Mouse (Mus musculus): Measurements from ENCODE around the gene Slfn5. TPM values are rescaled to one million over a fixed set of nuclear protein-coding genes. Genes with fewer than 3 reads are reported as not detected.

Slfn5 gene
- 1.9 TPM in 2 replicates for polyA plus RNA-seq (2015; fragmentation: Nextera tagmentation; extraction: Ambion mirVana)

GRCm38 (mm10) chr11:82950736-82951481 is at the start of gene Slfn5:
Gene Slfn5 (plus strand): TSS chr11:82951349.
- 13% methylated on average over 10 of the region's 10 CpGs for WGBS
- ATAC-seq = no peak
- 0 out of 2 replicates have a peak, but pooled peaks cover 2% of the 10 kb centered on the region for H3K4me1 ChIP-seq (replicated peaks)
- H3K4me2 ChIP-seq (replicated peaks) = peak within 1 kb of the TSS; percentile 21
- 0 out of 2 replicates have a peak within 1 kb of the TSS, but pooled peaks have one; percentile 14 for H3K4me3 ChIP-seq (replicated peaks)
- 0 out of 2 replicates have a peak within 1 kb of the TSS, but pooled peaks have one; percentile 8 for H3K9ac ChIP-seq
- peaks cover 25% of the 10 kb centered on the region for H3K27me3 ChIP-seq (replicated peaks)
- H3K36me3 ChIP-seq = no peaks in the 10 kb centered on the region
- no peak within 1 kb of the TSS for H3K27ac ChIP-seq
- no peaks in the 10 kb centered on the region for H3K9me3 ChIP-seq

GRCm38 (mm10) chr11:82901606-82902310 is 49.4 kb upstream of the Slfn5 start:
- no peaks in the 10 kb centered on the region for H3K27me3 ChIP-seq (replicated peaks)
- H3K27ac ChIP-seq = no peak overlapping the region
- WGBS = 93% methylated on average over 20 of the region's 20 CpGs
- no peak overlapping the region for H3K9ac ChIP-seq
- ATAC-seq = no peak
- peaks cover 37% of the 10 kb centered on the region for H3K36me3 ChIP-seq
- H3K4me1 ChIP-seq (replicated peaks) = 0 out of 2 replicates have a peak, but pooled peaks cover 2% of the 10 kb centered on the region
- H3K4me2 ChIP-seq (replicated peaks) = no peak overlapping the region
- no peak overlapping the region for H3K4me3 ChIP-seq (replicated peaks)
- no peaks in the 10 kb centered on the region for H3K9me3 ChIP-seq

GRCm38 (mm10) chr11:82904952-82905351 is 46.2 kb upstream of the Slfn5 start:
- H3K4me3 ChIP-seq (replicated peaks) = no peak overlapping the region
- 56% methylated on average over 8 of the region's 8 CpGs for WGBS
- no peak overlapping the region for H3K27ac ChIP-seq
- H3K9ac ChIP-seq = no peak overlapping the region
- peaks cover 6% of the 10 kb centered on the region for H3K4me1 ChIP-seq (replicated peaks)
- ATAC-seq = no peak
- H3K36me3 ChIP-seq = peaks cover 36% of the 10 kb centered on the region
- H3K9me3 ChIP-seq = no peaks in the 10 kb centered on the region
- no peaks in the 10 kb centered on the region for H3K27me3 ChIP-seq (replicated peaks)
- H3K4me2 ChIP-seq (replicated peaks) = no peak overlapping the region

- Histone ChIP-seq H3K4me3 (replicated peaks) (no peak overlapping the region), H3K27ac (no peak overlapping the region), H3K27me3 (replicated peaks) (no peaks in the 10 kb centered on the region), H3K36me3 (peaks cover 34% of the 10 kb centered on the region), H3K9ac (no peak overlapping the region), H3K9me3 (no peaks in the 10 kb centered on the region), H3K4me2 (replicated peaks) (no peak overlapping the region), H3K4me1 (replicated peaks) (peaks cover 6% of the 10 kb centered on the region)
- no peak for ATAC-seq
- 86% methylated on average over 5 of the region's 5 CpGs for WGBS
Measured at GRCm38 (mm10) chr11:82905816-82906215, 45.3 kb upstream of the Slfn5 start.

GRCm38 (mm10) chr11:82907651-82908607 is 43.2 kb upstream of the Slfn5 start, which contains the start of gene Nle1:
Gene Nle1 (minus strand): TSS chr11:82908411.
- Histone ChIP-seq H3K36me3 (peaks cover 25% of the 10 kb centered on the region), H3K27ac (no peak within 1 kb of the TSS), H3K4me2 (replicated peaks) (peak within 1 kb of the TSS; percentile 81), H3K4me1 (replicated peaks) (peaks cover 6% of the 10 kb centered on the region), H3K9me3 (no peaks in the 10 kb centered on the region), H3K4me3 (replicated peaks) (peak within 1 kb of the TSS; percentile 84), H3K27me3 (replicated peaks) (no peaks in the 10 kb centered on the region), H3K9ac (peak within 1 kb of the TSS; percentile 75)
- ATAC-seq = peak; percentile 88
- 1% methylated on average over 72 of the region's 73 CpGs for WGBS

- peaks cover 18% of the 10 kb centered on the region for H3K36me3 ChIP-seq
- WGBS = 47% methylated on average over 10 of the region's 10 CpGs
- H3K9ac ChIP-seq = peak overlapping the region; percentile 75; the same call in 1 of the 2 replicates
- H3K27ac ChIP-seq = no peak overlapping the region
- H3K27me3 ChIP-seq (replicated peaks) = no peaks in the 10 kb centered on the region; the same call in 1 of the 2 replicates
- peaks cover 6% of the 10 kb centered on the region for H3K4me1 ChIP-seq (replicated peaks)
- peak; percentile 12; the same call in 1 of the 2 replicates for ATAC-seq
- no peaks in the 10 kb centered on the region for H3K9me3 ChIP-seq
- peak overlapping the region; percentile 81 for H3K4me2 ChIP-seq (replicated peaks)
- peak overlapping the region; percentile 84 for H3K4me3 ChIP-seq (replicated peaks)
Measured at GRCm38 (mm10) chr11:82908608-82908989, 42.5 kb upstream of the Slfn5 start.

- Histone ChIP-seq H3K4me1 (replicated peaks) (peaks cover 9% of the 10 kb centered on the region), H3K27me3 (replicated peaks) (no peaks in the 10 kb centered on the region; the same call in 1 of the 2 replicates), H3K4me3 (replicated peaks) (no peak within 1 kb of the TSS), H3K9ac (no peak within 1 kb of the TSS), H3K36me3 (peaks cover 4% of the 10 kb centered on the region; the same call in 1 of the 2 replicates), H3K27ac (no peak within 1 kb of the TSS), H3K4me2 (replicated peaks) (no peak within 1 kb of the TSS), H3K9me3 (no peaks in the 10 kb centered on the region)
- ATAC-seq = no peak
- 89% methylated on average over 4 of the region's 4 CpGs for WGBS
Measured at GRCm38 (mm10) chr11:82910250-82910649, 40.9 kb upstream of the Slfn5 start, which contains the start of gene Unc45b. Gene Unc45b (plus strand): TSS chr11:82910550.

GRCm38 (mm10) chr11:82910679-82911389 is 40.3 kb upstream of the Slfn5 start:
- no peaks in the 10 kb centered on the region; the same call in 1 of the 2 replicates for H3K27me3 ChIP-seq (replicated peaks)
- H3K9me3 ChIP-seq = no peaks in the 10 kb centered on the region
- no peak for ATAC-seq
- H3K36me3 ChIP-seq = no peaks in the 10 kb centered on the region
- H3K27ac ChIP-seq = no peak overlapping the region
- H3K4me3 ChIP-seq (replicated peaks) = no peak overlapping the region
- H3K4me1 ChIP-seq (replicated peaks) = peaks cover 9% of the 10 kb centered on the region
- WGBS = 78% methylated on average over 11 of the region's 11 CpGs
- H3K9ac ChIP-seq = no peak overlapping the region
- H3K4me2 ChIP-seq (replicated peaks) = no peak overlapping the region

- Histone ChIP-seq H3K36me3 (no peaks in the 10 kb centered on the region), H3K4me1 (replicated peaks) (0 out of 2 replicates have a peak, but pooled peaks cover 4% of the 10 kb centered on the region), H3K27me3 (replicated peaks) (peaks cover 5% of the 10 kb centered on the region), H3K27ac (no peak overlapping the region), H3K4me2 (replicated peaks) (peak overlapping the region; percentile 46), H3K4me3 (replicated peaks) (no peak overlapping the region), H3K9ac (no peak overlapping the region), H3K9me3 (no peaks in the 10 kb centered on the region)
- peak; percentile 41; the same call in 1 of the 2 replicates for ATAC-seq
- WGBS = 9% methylated on average over 16 of the region's 16 CpGs
Measured at GRCm38 (mm10) chr11:82914711-82915352, 36.3 kb upstream of the Slfn5 start.

GRCm38 (mm10) chr11:82920768-82921167 is 30.4 kb upstream of the Slfn5 start:
- Histone ChIP-seq H3K4me2 (replicated peaks) (no peak overlapping the region), H3K27me3 (replicated peaks) (peaks cover 13% of the 10 kb centered on the region), H3K36me3 (no peaks in the 10 kb centered on the region), H3K4me3 (replicated peaks) (no peak overlapping the region), H3K27ac (no peak overlapping the region), H3K9me3 (no peaks in the 10 kb centered on the region), H3K9ac (no peak overlapping the region), H3K4me1 (replicated peaks) (no peaks in the 10 kb centered on the region)
- WGBS = 49% methylated on average over 10 of the region's 10 CpGs
- no peak for ATAC-seq

- 70% methylated on average over 4 of the region's 4 CpGs for WGBS
- no peak for ATAC-seq
- Histone ChIP-seq H3K4me3 (replicated peaks) (no peak overlapping the region), H3K27ac (no peak overlapping the region), H3K36me3 (no peaks in the 10 kb centered on the region), H3K4me1 (replicated peaks) (no peaks in the 10 kb centered on the region), H3K4me2 (replicated peaks) (no peak overlapping the region), H3K27me3 (replicated peaks) (peaks cover 18% of the 10 kb centered on the region), H3K9me3 (no peaks in the 10 kb centered on the region), H3K9ac (no peak overlapping the region)
Measured at GRCm38 (mm10) chr11:82921691-82922090, 29.5 kb upstream of the Slfn5 start.

Measured in intestine, embryonic 15.5 days (tissue).